Mouse (Mus musculus) liver, embryonic 14.5 days (tissue): ENCODE data around the gene Zbtb16.

Experiments
- CTCF ChIP-seq: IDR thresholded peaks from 2 replicates; pipeline ENCODE4 v1.5.1; 2016; ENCODE audit warnings: antibody characterized with exemption, low read depth, control low read depth
- EP300 ChIP-seq: IDR thresholded peaks from 2 replicates; pipeline ENCODE4 v1.6.1; 2016; ENCODE audit warnings: antibody characterized with exemption, low read depth

DNA sequence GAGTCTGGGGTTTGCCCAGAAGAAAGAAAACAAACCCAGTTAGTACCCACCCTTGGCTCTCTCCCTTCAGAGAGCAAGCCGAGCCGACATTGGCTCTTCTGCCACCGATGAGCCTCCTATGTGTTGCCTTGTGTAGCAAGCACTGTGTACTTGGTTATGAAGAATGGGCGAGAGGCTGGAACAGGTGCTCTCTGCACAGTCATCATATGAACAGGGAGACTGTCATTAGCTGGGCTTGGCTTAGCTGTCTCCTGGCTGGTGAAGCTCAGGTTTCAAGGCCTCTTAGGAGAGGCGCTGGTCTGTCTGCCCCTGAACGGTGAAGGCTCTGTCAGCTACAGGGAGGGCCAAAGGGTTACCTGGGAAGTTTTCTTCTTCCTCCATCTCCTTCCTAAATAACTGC, 62.9 kb downstream of the Zbtb16 start:
- TF ChIP-seq CTCF (no peak), EP300 (no peak)
